Mouse (Mus musculus) limb, embryonic 10.5 days (tissue): Measurements from ENCODE around the gene Cd59a. TPM values are rescaled to one million over a fixed set of nuclear protein-coding genes. Genes with fewer than 3 reads are reported as not detected.
"Not testable (repeated sequence)": the region's sequence is repeated elsewhere in the genome, so short reads cannot be mapped to it uniquely, and the experiment has no call there.

Source experiments
- DNase-seq: peaks from one replicate; pipeline ENCODE4 v3.0.0-alpha.2; 2017; ENCODE audit warnings: low spot score
- H3K27ac ChIP-seq: fragments of 300-500 bp; sonication (generic); 2 replicates; pipeline ENCODE4 v1.5.1; 2016; ENCODE audit warnings: mild to moderate bottlenecking
- H3K27me3 ChIP-seq: fragments of 300-500 bp; sonication (generic); 2 replicates; pipeline ENCODE4 v1.6.1; 2016; ENCODE audit warnings: low read depth, mild to moderate bottlenecking; ENCODE audit not compliant: poor library complexity, severe bottlenecking
- H3K36me3 ChIP-seq: fragments of 300-500 bp; sonication (generic); 2 replicates; pipeline ENCODE4 v1.6.1; 2016; ENCODE audit warnings: mild to moderate bottlenecking, moderate library complexity
- H3K4me1 ChIP-seq: fragments of 300-500 bp; sonication (generic); 2 replicates; pipeline ENCODE4 v1.6.1; 2016
- H3K4me3 ChIP-seq: fragments of 300-500 bp; sonication (generic); 2 replicates; pipeline ENCODE4 v1.5.1; 2016; ENCODE audit warnings: mild to moderate bottlenecking, moderate library complexity
- H3K9me3 ChIP-seq: fragments of 300-500 bp; sonication (generic); replicated peaks from 2 replicates; pipeline ENCODE4 v1.6.1; 2016; ENCODE audit warnings: mild to moderate bottlenecking
- WGBS: fragments of 180-500 bp; shearing (Covaris S2); methylation state at CpG from one replicate; pipeline ENCODE4 v1.1.7; 2016; 5-methylcytosine and 5-hydroxymethylcytosine counted together
- polyA plus RNA-seq: library from polyadenylated mRNA; unstranded; fragments of >200 nt; fragmentation: Nextera tagmentation; extraction: Ambion mirVana; gene quantifications from 2 replicates; pipeline ENCODE4 v1.2.1, GENCODE M21; 2016

Cd59a gene
- polyA plus RNA-seq, 1 experiment from 2014 or later = 17.6 TPM

- H3K27ac ChIP-seq, DNase-seq, H3K4me3 ChIP-seq, H3K4me1 ChIP-seq, H3K27me3 ChIP-seq, H3K9me3 ChIP-seq, H3K36me3 ChIP-seq: not testable (repeated sequence)
These were observed 11.6 kb upstream of the Cd59a start for GRCm38 (mm10) chr2:104084027-104084426.

- not testable (repeated sequence) for H3K4me3 ChIP-seq, DNase-seq, H3K4me1 ChIP-seq, H3K27me3 ChIP-seq, H3K36me3 ChIP-seq, H3K9me3 ChIP-seq, H3K27ac ChIP-seq
- WGBS = 85% methylated on average over 1 of the region's 1 CpGs
These were observed 8.0 kb upstream of the Cd59a start for GRCm38 (mm10) chr2:104087562-104087961.

DNA sequence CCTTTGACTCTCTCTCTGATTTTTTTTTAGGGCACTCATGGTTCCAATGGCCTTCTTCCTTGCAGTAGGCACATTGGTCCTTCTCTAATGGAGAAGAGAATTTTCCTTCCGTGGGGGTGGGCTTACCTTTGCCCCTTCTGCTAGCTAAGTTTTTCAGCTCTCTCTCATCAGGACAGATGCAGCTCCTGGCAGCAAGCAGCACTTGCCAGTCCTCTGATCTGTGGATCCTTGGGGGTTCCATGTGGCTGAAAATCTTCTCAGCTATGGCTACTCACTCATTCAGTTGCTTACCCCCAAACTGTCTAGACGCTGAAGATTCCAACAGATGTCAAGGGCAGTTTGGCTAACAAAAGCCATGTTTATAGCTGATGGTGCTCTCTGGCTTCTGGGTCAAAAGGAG lies 2.3 kb upstream of the Cd59a start:
- Histone ChIP-seq H3K4me1 (peaks cover 13% of the 10 kb centered on the region), H3K9me3 (no peaks in the 10 kb centered on the region), H3K27ac (no peak overlapping the region), H3K4me3 (no peak overlapping the region), H3K36me3 (no peaks in the 10 kb centered on the region), H3K27me3 (no peaks in the 10 kb centered on the region)
- 83% methylated on average over 2 of the region's 2 CpGs for WGBS
- no peak for DNase-seq

DNA sequence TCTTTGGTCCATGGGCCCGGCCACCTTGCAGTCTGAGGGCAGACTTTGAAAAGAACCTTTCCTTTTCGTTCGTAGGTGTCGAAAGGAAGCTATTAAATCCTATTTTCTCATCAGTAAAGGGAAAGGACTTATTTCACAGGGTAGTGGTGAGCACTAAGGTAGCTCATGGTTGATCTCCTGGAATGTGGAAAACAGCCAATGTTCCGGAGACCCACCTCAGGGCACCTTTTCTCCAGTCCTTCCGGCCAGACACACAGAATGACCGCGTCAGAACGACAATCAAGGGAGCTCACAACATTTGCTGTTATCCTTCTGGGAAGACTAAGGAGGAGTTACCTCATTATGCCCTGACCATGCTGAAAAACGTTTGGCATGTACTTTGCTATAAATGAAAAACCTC lies 655 bp downstream of the Cd59a start:
- H3K27ac ChIP-seq = peak overlapping the region; percentile 81
- no peaks in the 10 kb centered on the region for H3K36me3 ChIP-seq
- no peaks in the 10 kb centered on the region for H3K9me3 ChIP-seq
- H3K4me1 ChIP-seq = peaks cover 13% of the 10 kb centered on the region
- DNase-seq = no peak
- WGBS = 57% methylated on average over 10 of the region's 10 CpGs
- no peaks in the 10 kb centered on the region for H3K27me3 ChIP-seq
- H3K4me3 ChIP-seq = peak overlapping the region; percentile 54

GRCm38 (mm10) chr2:104096796-104097195 lies 1.2 kb downstream of the Cd59a start:
- H3K9me3 ChIP-seq, H3K27ac ChIP-seq, H3K27me3 ChIP-seq, H3K36me3 ChIP-seq, H3K4me3 ChIP-seq, DNase-seq: not testable (repeated sequence)
- H3K4me1 ChIP-seq = peaks cover 13% of the 10 kb centered on the region
- 90% methylated on average over 1 of the region's 1 CpGs for WGBS

DNA sequence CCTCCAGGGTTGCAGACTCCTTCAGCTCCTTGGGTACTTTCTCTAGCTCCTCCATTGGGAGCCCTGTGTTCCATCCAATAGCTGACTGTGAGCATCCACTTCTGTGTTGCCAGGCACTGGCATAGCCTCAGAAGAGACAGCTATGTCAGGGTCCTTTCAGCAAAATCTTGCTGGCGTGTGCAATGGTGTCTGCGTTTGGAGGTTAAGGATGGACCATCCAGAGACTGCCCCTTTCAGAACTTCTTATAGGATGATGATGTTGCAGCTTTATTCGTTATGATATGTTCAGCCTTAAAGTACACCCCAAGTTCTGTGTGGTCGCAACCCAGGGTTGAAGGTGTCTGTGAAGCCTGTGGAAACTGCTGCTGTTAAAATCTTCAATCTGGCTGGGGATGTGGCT lies 1.8 kb downstream of the Cd59a start:
- peaks cover 13% of the 10 kb centered on the region for H3K4me1 ChIP-seq
- H3K4me3 ChIP-seq, DNase-seq, H3K36me3 ChIP-seq, H3K27me3 ChIP-seq, H3K9me3 ChIP-seq, H3K27ac ChIP-seq: not testable (repeated sequence)
- 94% methylated on average over 4 of the region's 4 CpGs for WGBS

GRCm38 (mm10) chr2:104098529-104099230 lies 3.1 kb downstream of the Cd59a start:
- Histone ChIP-seq H3K36me3 (no peaks in the 10 kb centered on the region), H3K4me1 (peaks cover 13% of the 10 kb centered on the region), H3K27ac (no peak overlapping the region), H3K4me3 (no peak overlapping the region), H3K9me3 (no peaks in the 10 kb centered on the region), H3K27me3 (no peaks in the 10 kb centered on the region)
- no peak for DNase-seq
- WGBS = 39% methylated on average over 3 of the region's 3 CpGs

DNA sequence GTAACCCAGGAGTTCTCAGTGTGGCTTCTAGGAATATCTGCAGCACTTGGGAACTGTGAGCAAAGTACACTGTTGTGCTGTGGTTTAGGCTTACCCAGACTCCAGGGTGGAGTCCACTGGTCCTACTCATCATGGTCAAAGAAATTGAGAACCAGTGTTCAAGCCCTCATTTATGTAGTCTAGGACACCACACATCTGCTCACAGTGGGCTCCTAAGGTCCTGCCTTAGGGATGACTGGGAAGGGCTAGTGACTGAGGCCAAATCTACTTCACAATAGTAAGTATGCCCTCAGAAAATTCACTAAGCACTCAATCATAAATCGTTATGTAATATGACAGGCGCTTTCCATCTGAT lies 3.6 kb downstream of the Cd59a start:
- no peak overlapping the region for H3K4me3 ChIP-seq
- H3K36me3 ChIP-seq = no peaks in the 10 kb centered on the region
- no peaks in the 10 kb centered on the region for H3K27me3 ChIP-seq
- no peaks in the 10 kb centered on the region for H3K9me3 ChIP-seq
- no peak overlapping the region for H3K27ac ChIP-seq
- 92% methylated on average over 2 of the region's 2 CpGs for WGBS
- no peak for DNase-seq
- peaks cover 13% of the 10 kb centered on the region for H3K4me1 ChIP-seq

GRCm38 (mm10) chr2:104099946-104100345 lies 4.3 kb downstream of the Cd59a start:
- Histone ChIP-seq H3K27ac (no peak overlapping the region), H3K9me3 (no peaks in the 10 kb centered on the region), H3K4me3 (no peak overlapping the region), H3K4me1 (peaks cover 13% of the 10 kb centered on the region), H3K27me3 (no peaks in the 10 kb centered on the region), H3K36me3 (no peaks in the 10 kb centered on the region)
- no peak for DNase-seq
- WGBS = 62% methylated on average over 1 of the region's 1 CpGs

DNA sequence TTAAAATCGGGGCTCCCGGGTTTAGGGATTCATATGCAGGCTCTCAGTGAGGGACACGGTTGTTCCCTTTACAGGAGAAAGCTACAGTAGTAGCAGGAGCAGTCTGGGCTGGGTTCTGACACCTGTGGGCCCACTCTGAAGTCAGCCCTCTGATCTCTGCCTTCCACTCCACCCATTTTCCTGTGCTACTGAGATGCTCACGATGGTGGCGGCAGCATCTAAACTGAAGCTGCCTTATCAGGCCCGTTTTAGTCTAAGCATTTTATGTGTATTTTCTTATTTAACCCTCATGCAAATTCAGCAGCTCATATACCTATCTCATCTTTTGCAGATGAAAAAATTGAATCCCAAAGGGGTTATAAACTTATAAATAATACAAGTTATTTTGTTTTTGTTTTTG lies 9.2 kb downstream of the Cd59a start:
- no peaks in the 10 kb centered on the region for H3K9me3 ChIP-seq
- no peaks in the 10 kb centered on the region for H3K36me3 ChIP-seq
- H3K27ac ChIP-seq = no peak overlapping the region
- DNase-seq = no peak
- no peak overlapping the region for H3K4me3 ChIP-seq
- H3K27me3 ChIP-seq = no peaks in the 10 kb centered on the region
- H3K4me1 ChIP-seq = peaks cover 5% of the 10 kb centered on the region
- 84% methylated on average over 6 of the region's 6 CpGs for WGBS

GRCm38 (mm10) chr2:104109021-104109420 lies 13.4 kb downstream of the Cd59a start:
- not testable (repeated sequence) for DNase-seq, H3K9me3 ChIP-seq, H3K36me3 ChIP-seq, H3K27me3 ChIP-seq, H3K4me3 ChIP-seq, H3K4me1 ChIP-seq, H3K27ac ChIP-seq
- 56% methylated on average over 2 of the region's 2 CpGs for WGBS

DNA sequence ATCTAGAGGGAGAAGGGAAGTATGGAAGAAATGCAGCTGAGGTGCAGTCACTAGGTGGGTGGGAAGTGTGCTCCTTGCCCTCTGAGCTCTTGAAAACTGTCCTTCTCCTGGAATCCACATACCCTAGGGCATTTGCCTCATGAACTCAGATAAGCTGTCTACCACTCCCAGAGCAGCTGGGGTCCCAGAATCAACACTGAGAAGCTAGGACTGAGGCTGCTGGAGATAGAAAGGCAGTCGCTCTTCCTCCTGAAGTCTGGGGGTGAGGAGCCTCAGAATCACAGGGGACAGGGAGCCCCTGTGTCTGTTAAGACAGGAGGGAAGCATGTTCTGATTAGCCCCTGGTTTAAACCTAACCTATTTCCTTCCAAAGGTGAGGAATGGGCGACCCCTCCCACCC lies 13.9 kb downstream of the Cd59a start:
- Histone ChIP-seq H3K4me3 (no peak overlapping the region), H3K4me1 (peaks cover 9% of the 10 kb centered on the region), H3K27me3 (no peaks in the 10 kb centered on the region), H3K36me3 (no peaks in the 10 kb centered on the region), H3K27ac (no peak overlapping the region), H3K9me3 (no peaks in the 10 kb centered on the region)
- no peak for DNase-seq
- WGBS = 51% methylated on average over 2 of the region's 2 CpGs

DNA sequence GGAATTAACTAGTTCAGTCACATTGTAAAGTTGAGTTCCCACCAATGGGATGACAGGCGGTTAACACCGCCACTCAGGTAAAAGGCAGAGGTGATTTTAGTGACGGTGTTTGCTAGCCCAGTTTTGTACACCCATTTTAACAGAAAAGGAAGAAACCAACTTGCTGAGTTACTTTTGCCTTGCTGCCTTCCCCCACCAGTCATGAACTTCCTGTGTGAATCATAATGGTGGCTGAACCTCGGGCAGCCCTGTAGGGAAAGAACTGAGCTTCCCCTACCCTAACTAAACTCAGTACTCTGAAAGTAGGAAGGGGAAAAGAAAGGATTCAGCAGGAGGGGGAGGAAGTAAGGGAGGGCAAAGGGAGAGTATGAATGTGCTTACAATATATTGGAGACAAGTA lies 14.4 kb downstream of the Cd59a start:
- 87% methylated on average over 4 of the region's 4 CpGs for WGBS
- Histone ChIP-seq H3K36me3 (no peaks in the 10 kb centered on the region), H3K4me1 (peaks cover 9% of the 10 kb centered on the region), H3K4me3 (no peak overlapping the region), H3K9me3 (no peaks in the 10 kb centered on the region), H3K27ac (no peak overlapping the region), H3K27me3 (no peaks in the 10 kb centered on the region)
- no peak for DNase-seq

DNA sequence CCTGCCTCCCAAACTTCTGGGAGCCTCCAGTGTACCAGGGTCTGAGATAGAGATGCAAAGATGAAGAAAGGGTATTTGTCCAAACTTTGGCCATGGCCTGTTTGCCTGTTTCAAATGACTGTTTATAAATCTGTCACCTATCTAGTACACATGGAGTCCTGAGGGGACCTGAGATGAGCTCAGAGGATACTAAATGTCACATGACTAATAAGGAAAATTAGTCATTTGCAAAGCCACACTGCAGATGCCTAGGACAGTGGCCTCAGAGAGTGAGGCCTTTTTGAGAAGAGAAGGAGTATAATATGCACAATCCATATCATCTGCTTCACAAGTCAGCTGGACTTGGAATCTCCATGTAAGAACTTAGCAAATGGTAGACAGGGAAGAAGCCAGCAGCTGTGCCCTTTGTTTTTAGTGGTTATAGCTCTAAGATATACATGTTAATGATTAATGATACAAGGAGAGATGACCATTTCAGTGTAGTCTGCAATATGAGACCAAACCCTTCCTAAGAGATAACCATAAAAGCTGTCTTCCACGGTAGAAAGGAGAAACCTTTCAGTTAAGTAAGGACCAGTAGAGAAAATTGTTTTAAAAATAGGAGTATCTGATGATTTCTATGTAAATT lies 15.7 kb downstream of the Cd59a start:
- H3K4me3 ChIP-seq, H3K4me1 ChIP-seq, H3K27me3 ChIP-seq, H3K9me3 ChIP-seq, H3K27ac ChIP-seq, H3K36me3 ChIP-seq, DNase-seq: not testable (repeated sequence)
- no CpG with 5 or more reads among the region's 1 CpGs for WGBS
